Mouse (Mus musculus): ENCODE results near the gene Ube2b. TPM values are rescaled to one million over a fixed set of nuclear protein-coding genes. Genes with fewer than 3 reads are reported as not detected.

The Ube2b gene
- polyA plus RNA-seq, 1 experiment from 2014 or later, result 113 TPM

- WGBS (ENCODE audit: insufficient replicate concordance), result 78% methylated on average over 7 of the region's 7 CpGs
- Histone ChIP-seq H3K36me3 (no peaks in the 10 kb centered on the region), H3K27me3 (replicated peaks) (no peaks in the 10 kb centered on the region), H3K4me2 (no peak overlapping the region), H3K27ac (no peak overlapping the region), H3K4me3 (no peak overlapping the region), H3K4me1 (no peaks in the 10 kb centered on the region), H3K9ac (no peak overlapping the region), H3K9me3 (replicated peaks) (no peaks in the 10 kb centered on the region)
- ATAC-seq, result no peak
Measured at GRCm38 (mm10) chr11:51962277-51962676, 38.3 kb downstream of the Ube2b start.

GRCm38 (mm10) chr11:51961761-51962160 is 38.8 kb downstream of the Ube2b start:
- ATAC-seq, result no peak
- Histone ChIP-seq H3K4me1 (no peaks in the 10 kb centered on the region), H3K4me3 (no peak overlapping the region), H3K9ac (no peak overlapping the region), H3K9me3 (replicated peaks) (no peaks in the 10 kb centered on the region), H3K36me3 (no peaks in the 10 kb centered on the region), H3K4me2 (no peak overlapping the region), H3K27ac (no peak overlapping the region), H3K27me3 (replicated peaks) (no peaks in the 10 kb centered on the region)
- WGBS (ENCODE audit: insufficient replicate concordance), result 57% methylated on average over 8 of the region's 8 CpGs

GRCm38 (mm10) chr11:51960967-51961471 is 39.5 kb downstream of the Ube2b start:
- H3K4me2 ChIP-seq, result no peak overlapping the region
- H3K9ac ChIP-seq, result no peak overlapping the region
- no peak overlapping the region for H3K4me3 ChIP-seq
- WGBS (ENCODE audit: insufficient replicate concordance), result 57% methylated on average over 11 of the region's 11 CpGs
- H3K36me3 ChIP-seq, result no peaks in the 10 kb centered on the region
- H3K27me3 ChIP-seq (replicated peaks), result no peaks in the 10 kb centered on the region
- no peaks in the 10 kb centered on the region for H3K9me3 ChIP-seq (replicated peaks)
- no peak for ATAC-seq
- no peak overlapping the region for H3K27ac ChIP-seq
- H3K4me1 ChIP-seq, result no peaks in the 10 kb centered on the region

- Histone ChIP-seq H3K27ac (no peak overlapping the region), H3K36me3 (no peaks in the 10 kb centered on the region), H3K4me1 (no peaks in the 10 kb centered on the region), H3K9me3 (replicated peaks) (no peaks in the 10 kb centered on the region), H3K4me3 (no peak overlapping the region), H3K27me3 (replicated peaks) (no peaks in the 10 kb centered on the region), H3K4me2 (no peak overlapping the region), H3K9ac (no peak overlapping the region)
- no peak for ATAC-seq
- 70% methylated on average over 4 of the region's 4 CpGs for whole genome bisulfite sequencing (ENCODE audit: insufficient replicate concordance)
Measured at GRCm38 (mm10) chr11:51960061-51960460, 40.5 kb downstream of the Ube2b start.

- 62% methylated on average over 5 of the region's 5 CpGs for WGBS (ENCODE audit: insufficient replicate concordance)
- no peaks in the 10 kb centered on the region for H3K4me1 ChIP-seq
- H3K9ac ChIP-seq, result no peak overlapping the region
- no peaks in the 10 kb centered on the region for H3K9me3 ChIP-seq (replicated peaks)
- H3K4me3 ChIP-seq, result no peak overlapping the region
- no peak for ATAC-seq
- no peaks in the 10 kb centered on the region for H3K36me3 ChIP-seq
- H3K4me2 ChIP-seq, result no peak overlapping the region
- no peak overlapping the region for H3K27ac ChIP-seq
- no peaks in the 10 kb centered on the region for H3K27me3 ChIP-seq (replicated peaks)
Measured at GRCm38 (mm10) chr11:51959511-51959910, 41.1 kb downstream of the Ube2b start.

- H3K27me3 ChIP-seq (replicated peaks), result no peaks in the 10 kb centered on the region
- no peak overlapping the region for H3K27ac ChIP-seq
- WGBS (ENCODE audit: insufficient replicate concordance), result 74% methylated on average over 4 of the region's 4 CpGs
- H3K4me1 ChIP-seq, result no peaks in the 10 kb centered on the region
- no peak overlapping the region for H3K9ac ChIP-seq
- no peaks in the 10 kb centered on the region for H3K36me3 ChIP-seq
- no peak overlapping the region for H3K4me2 ChIP-seq
- no peak for ATAC-seq
- H3K4me3 ChIP-seq, result no peak overlapping the region
- no peaks in the 10 kb centered on the region for H3K9me3 ChIP-seq (replicated peaks)
Measured at GRCm38 (mm10) chr11:51957760-51958159, 42.8 kb downstream of the Ube2b start.

- Histone ChIP-seq H3K4me2 (no peak overlapping the region), H3K4me1 (peaks cover 6% of the 10 kb centered on the region; the same call in 1 of the 2 replicates), H3K9me3 (replicated peaks) (no peaks in the 10 kb centered on the region), H3K27ac (no peak overlapping the region), H3K36me3 (no peaks in the 10 kb centered on the region), H3K27me3 (replicated peaks) (no peaks in the 10 kb centered on the region), H3K9ac (no peak overlapping the region), H3K4me3 (no peak overlapping the region)
- ATAC-seq, result no peak
- WGBS (ENCODE audit: insufficient replicate concordance), result 68% methylated on average over 9 of the region's 9 CpGs
Measured at GRCm38 (mm10) chr11:51956112-51956511, 44.5 kb downstream of the Ube2b start.

GRCm38 (mm10) chr11:51951861-51952420 is 48.6 kb downstream of the Ube2b start:
- Histone ChIP-seq H3K9ac (no peak overlapping the region), H3K4me3 (no peak overlapping the region), H3K9me3 (replicated peaks) (no peaks in the 10 kb centered on the region), H3K27ac (no peak overlapping the region), H3K4me2 (no peak overlapping the region), H3K36me3 (no peaks in the 10 kb centered on the region), H3K27me3 (replicated peaks) (no peaks in the 10 kb centered on the region; the same call in 1 of the 2 replicates), H3K4me1 (peaks cover 18% of the 10 kb centered on the region)
- 24% methylated on average over 5 of the region's 5 CpGs for WGBS (ENCODE audit: insufficient replicate concordance)
- ATAC-seq, result no peak

- no peak overlapping the region for H3K4me2 ChIP-seq
- H3K9me3 ChIP-seq (replicated peaks), result no peaks in the 10 kb centered on the region
- ATAC-seq, result no peak
- peaks cover 17% of the 10 kb centered on the region for H3K27me3 ChIP-seq (replicated peaks)
- WGBS (ENCODE audit: insufficient replicate concordance), result 80% methylated on average over 9 of the region's 9 CpGs
- peaks cover 21% of the 10 kb centered on the region for H3K4me1 ChIP-seq
- H3K27ac ChIP-seq, result no peak overlapping the region
- no peak overlapping the region for H3K9ac ChIP-seq
- no peak overlapping the region for H3K4me3 ChIP-seq
- H3K36me3 ChIP-seq, result no peaks in the 10 kb centered on the region
Measured at GRCm38 (mm10) chr11:51949919-51950318, 50.6 kb downstream of the Ube2b start.

- peaks cover 19% of the 10 kb centered on the region for H3K27me3 ChIP-seq (replicated peaks)
- H3K9ac ChIP-seq, result no peak overlapping the region
- no peak for ATAC-seq
- H3K4me1 ChIP-seq, result peaks cover 21% of the 10 kb centered on the region
- no peaks in the 10 kb centered on the region for H3K9me3 ChIP-seq (replicated peaks)
- WGBS (ENCODE audit: insufficient replicate concordance), result 39% methylated on average over 9 of the region's 9 CpGs
- H3K36me3 ChIP-seq, result no peaks in the 10 kb centered on the region
- H3K27ac ChIP-seq, result no peak overlapping the region
- H3K4me2 ChIP-seq, result no peak overlapping the region
- H3K4me3 ChIP-seq, result no peak overlapping the region
Measured at GRCm38 (mm10) chr11:51949155-51949840, 51.3 kb downstream of the Ube2b start.

GRCm38 (mm10) chr11:51946144-51946543 is 54.4 kb downstream of the Ube2b start:
- H3K4me1 ChIP-seq, result peaks cover 15% of the 10 kb centered on the region
- H3K4me2 ChIP-seq, result no peak overlapping the region
- WGBS (ENCODE audit: insufficient replicate concordance), result 65% methylated on average over 6 of the region's 6 CpGs
- H3K4me3 ChIP-seq, result no peak overlapping the region
- no peak overlapping the region for H3K27ac ChIP-seq
- H3K36me3 ChIP-seq, result no peaks in the 10 kb centered on the region
- no peak overlapping the region for H3K9ac ChIP-seq
- H3K9me3 ChIP-seq (replicated peaks), result no peaks in the 10 kb centered on the region
- no peak for ATAC-seq
- peaks cover 31% of the 10 kb centered on the region for H3K27me3 ChIP-seq (replicated peaks)

- 22% methylated on average over 8 of the region's 8 CpGs for WGBS (ENCODE audit: insufficient replicate concordance)
- ATAC-seq, result no peak
- H3K4me2 ChIP-seq, result no peak overlapping the region
Measured at GRCm38 (mm10) chr11:51945548-51945947, 55.0 kb downstream of the Ube2b start.

More at GRCm38 (mm10) chr11:51945548-51945947, 55.0 kb downstream of the Ube2b start:
- Histone ChIP-seq H3K9me3 (replicated peaks) (no peaks in the 10 kb centered on the region), H3K27ac (no peak overlapping the region), H3K36me3 (no peaks in the 10 kb centered on the region), H3K9ac (no peak overlapping the region), H3K4me3 (no peak overlapping the region), H3K4me1 (peaks cover 15% of the 10 kb centered on the region), H3K27me3 (replicated peaks) (peaks cover 31% of the 10 kb centered on the region)

All from liver, embryonic 12.5 days (tissue).